Mouse (Mus musculus) E14TG2a.4 (cell line): ENCODE measurements around the gene Ptprn2.

ENCODE experiments used
- CTCF ChIP-seq: conservative IDR thresholded peaks from 2 replicates; pipeline ENCODE4 v1.5.1; 2014; ENCODE audit warnings: low read length
- NANOG ChIP-seq: IDR thresholded peaks from 2 replicates; pipeline ENCODE4 v1.6.1; 2014; ENCODE audit warnings: borderline replicate concordance, low read length, mixed read lengths
- POU5F1 ChIP-seq: IDR thresholded peaks from 2 replicates; pipeline ENCODE4 v1.6.1; 2014; ENCODE audit warnings: low read length, borderline replicate concordance

DNA sequence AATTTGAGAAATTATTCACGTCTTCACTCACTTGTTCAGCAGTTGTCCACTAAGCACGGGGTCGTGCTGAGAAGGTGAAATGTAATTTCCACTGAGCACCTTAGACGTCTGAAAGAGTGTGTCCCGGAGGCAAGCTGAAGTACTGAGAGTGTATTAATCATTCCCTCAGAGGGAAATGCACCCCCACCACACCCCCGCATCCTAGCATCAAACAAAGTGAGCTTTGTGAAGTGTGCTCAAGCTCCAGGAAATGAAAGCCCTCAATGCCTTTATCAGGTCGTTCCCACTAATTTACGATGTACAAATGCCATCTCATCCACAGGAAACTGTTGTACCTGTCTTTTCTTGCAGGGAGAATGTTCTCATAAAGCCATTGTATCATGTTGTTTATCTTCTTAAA, 78.9 kb downstream of the Ptprn2 start:
- no peak for TF ChIP-seq CTCF
- no peak for TF ChIP-seq NANOG
- TF ChIP-seq POU5F1, result no peak
